Mouse (Mus musculus) embryo, embryonic 10.5 days (tissue): Measurements from ENCODE around the gene Psen2.

Experiments used
- DNase-seq: peaks from one replicate; pipeline ENCODE4 v3.0.0-alpha.2; 2015; ENCODE audit warnings: low spot score

Gene Psen2

DNA sequence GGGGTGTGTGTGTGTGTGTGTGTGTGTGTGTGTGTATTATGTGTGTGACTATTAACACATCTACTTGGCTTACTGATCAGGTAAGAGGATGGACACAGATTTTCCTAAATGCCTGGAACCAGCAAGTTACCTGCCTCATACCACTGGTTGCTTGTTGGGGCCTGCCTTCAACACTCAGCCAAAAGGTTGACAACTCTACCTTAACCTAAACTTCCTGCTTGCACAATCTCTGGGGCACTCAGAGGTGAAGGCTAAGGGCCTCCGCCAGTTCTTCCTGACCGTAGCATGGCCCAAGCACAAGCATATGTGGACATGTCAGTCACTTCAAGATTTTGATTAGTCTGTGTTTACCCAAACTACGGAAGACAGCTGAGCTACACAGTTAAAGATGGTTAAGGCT lies 65.3 kb downstream of the Psen2 start:
- no peak for DNase-seq

DNA sequence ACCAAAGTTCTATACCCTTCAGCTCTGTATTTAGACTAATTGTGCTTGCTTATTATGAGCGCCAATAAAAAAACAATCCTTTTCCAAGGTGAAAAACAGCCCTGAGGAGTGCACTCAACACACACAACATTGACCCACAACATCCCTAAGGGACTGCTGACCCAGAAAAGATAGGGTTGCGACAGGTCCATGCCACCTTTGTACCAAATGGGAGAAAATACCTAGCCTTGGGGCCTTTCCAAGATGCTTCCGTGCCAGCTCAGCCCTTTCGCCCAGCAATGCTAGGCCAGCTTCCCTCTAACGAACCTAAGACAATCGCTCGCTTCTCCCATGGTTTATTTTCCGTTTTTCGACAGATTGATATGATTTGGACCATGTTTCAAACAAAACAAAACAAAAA lies 66.7 kb downstream of the Psen2 start:
- no peak for DNase-seq

DNA sequence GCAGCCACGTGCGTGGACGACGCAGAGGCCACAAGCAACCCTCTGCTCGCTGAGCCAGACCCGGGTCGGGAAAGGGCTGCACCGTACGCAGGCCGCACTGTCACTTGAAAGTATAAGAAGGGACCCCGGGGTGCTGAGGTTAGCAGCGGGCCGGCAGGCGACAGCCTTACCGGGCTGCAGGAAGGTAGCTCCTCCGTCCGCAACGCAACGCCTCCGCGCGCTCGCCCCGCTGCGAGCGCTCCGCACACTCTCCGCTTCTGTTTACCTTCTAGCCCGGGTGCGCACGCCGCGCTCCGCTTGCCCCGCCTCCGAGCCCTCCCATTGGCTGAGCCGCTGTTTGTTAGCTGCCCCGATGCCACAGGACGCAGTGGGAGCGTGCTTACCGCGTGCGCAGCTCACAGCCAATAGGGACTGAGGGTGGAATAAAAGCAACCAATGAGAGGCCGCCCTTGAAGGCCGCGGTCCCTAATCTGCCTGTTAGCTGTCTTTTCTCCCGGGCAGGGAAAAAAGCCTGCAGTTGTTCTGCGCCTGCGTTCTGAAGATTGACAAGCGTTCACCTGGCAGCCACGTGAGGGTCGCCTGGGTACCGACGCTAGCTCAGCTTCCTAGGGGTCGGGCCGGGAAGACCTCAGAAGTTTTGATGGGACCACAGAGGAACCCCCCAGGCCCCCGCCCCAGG lies 67.4 kb downstream of the Psen2 start:
- peak; percentile 98 for DNase-seq

DNA sequence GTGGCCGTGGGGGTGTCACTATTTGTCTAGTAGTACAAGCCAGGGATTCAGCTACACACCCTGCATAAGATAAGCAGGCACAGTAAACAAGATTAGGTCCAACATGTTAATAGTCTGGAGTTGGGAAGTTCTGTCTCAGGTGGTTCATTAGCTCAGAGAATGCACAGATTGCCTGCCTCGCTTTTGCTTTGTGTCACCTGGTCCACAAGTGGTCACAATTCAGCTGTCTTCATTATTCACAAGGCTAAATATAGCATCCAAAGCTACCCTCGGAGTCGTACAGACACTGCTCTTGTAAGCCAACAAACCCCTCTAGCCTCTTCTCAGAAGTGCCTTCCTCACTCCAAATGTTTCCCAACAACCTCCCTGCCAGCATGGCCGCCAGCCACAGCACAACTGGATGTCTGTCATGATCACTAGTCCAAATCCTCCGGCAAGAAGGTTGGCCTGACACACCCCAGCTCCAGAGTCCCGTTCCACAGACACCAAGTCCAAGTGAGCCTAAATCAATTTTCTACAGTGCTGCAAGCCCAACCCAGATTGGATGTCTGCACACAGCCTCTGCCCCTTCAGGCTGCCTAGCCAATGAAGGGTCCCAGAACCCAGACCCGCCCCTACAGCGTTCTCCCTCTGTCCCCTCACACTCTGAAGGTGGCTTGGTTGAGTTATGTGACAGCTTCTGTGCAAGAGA lies 68.3 kb downstream of the Psen2 start:
- DNase-seq = peak; percentile 61

DNA sequence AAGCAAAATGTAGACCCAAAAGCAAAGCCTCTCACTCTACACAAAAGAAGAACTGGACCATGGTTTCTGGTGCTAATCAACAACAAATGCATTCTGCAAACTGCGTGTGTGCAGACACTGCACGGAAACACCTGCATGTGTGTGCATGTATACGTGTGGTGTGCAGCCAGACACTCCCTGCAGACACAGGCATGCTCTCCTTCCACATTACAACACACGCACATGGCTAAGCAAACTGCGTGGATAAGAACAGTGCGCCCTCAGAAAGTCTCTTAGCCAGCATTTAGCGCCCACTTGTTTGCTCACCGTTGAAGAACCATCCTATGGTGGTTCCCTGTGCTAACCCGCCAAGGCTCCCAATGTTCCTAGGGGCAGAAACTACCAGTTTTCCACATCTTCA lies 69.2 kb downstream of the Psen2 start:
- DNase-seq = no peak

DNA sequence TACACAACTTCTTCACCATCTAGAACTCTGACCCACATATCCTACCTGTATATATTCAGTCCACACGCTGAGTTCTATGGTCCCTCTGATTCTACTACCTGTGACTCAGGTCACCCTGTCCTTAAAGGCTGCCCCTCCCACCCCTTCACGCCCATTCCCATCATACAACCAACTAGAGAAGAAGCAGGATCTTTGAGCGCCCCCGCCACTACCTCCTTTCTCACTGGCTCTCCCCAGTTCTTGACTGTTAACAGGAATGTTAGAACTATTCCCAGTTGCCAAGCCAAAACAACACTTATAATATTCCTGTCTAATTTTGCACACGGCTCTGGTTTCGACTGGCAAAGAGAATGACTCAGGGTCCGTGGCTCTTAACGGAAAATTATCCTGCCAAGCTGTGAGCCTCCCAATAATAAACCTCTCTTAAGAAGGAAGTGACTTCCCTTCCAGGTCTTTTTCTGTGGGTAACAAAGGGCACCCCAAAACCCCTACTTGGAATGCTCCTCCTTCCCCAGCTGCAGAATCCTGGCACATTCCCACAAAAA lies 69.8 kb downstream of the Psen2 start:
- no peak for DNase-seq

DNA sequence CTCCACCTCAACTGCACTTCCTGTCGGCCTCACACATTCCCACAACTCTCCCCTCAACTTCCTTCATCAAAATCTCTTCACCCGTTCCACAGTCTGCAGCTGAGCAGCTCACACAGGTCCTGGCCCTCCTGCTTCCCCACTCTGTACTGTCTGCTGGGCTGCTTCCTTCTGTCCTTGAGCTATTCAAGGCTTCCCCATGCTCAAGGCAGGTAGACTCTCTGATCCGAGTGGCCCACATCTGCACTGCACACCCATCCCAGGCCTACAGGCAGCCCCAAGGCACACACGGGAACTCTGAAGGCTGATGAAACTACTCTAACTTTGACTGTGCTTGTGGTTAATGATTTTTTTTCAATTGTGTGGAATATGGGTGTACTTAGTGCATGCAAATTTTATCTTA lies 70.4 kb downstream of the Psen2 start:
- no peak for DNase-seq

DNA sequence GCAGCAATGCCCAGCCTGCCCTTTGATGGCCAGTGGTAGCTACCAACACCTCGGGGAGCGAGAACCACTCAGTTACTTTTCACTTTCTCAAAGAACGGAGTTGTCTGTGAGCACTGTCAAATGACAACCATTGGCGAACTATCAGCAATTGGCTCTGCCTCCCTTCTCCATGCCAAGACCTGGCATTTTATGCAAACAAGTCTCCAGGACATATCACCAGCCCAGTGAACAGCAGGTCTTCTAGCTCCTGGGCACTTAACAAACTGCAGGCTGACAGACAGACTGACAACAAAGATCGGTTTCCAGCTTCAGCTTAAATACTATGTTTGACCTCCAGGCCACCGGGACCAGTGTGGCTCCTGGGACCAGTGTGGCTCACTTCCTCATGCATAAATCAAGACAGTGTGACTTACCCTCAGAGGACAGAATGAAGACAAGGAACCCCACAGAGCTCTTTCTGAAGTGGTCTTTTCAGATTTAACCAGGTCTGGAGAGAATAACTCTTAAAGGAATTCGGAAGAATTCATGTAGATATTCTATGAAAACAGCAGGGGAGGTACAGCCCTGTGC lies 71.5 kb downstream of the Psen2 start:
- no peak for DNase-seq

DNA sequence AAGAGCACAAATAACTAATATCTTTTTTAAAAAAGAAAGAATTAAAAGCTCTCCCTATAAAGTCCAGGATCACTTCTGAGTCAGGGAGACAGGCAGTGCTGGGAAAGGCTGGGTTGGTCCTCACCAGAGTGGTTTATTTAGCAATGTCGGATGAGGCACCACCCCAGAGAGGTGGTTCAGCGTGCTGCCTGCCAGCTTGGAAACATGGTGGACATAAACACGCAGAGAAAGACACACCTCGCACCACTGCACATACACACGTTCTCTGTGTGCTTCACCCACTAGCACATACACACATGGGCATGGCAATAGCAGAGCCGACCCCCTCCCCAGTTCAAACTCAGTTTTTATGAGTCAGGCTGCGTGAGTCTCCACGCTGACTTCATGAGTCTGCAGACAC lies 72.1 kb downstream of the Psen2 start:
- DNase-seq = no peak

DNA sequence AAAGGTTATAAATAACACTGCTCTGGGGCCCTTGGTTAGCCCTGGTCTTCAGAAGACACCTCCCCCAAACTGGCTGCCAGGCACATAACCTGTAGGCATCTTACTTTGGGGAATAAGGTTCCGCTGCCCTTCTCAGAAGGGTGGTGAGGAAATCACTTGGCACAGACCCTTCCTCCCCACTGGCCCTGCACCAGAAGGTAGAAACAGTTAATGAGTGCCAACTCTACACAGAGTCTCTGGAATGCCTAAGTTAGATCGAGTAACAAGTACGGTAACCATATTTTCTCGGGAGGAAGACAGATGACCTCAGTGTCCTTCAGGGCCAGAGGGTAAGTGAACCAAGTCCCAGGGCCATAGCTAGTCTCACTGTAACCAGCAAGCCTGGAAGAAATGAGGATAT lies 74.3 kb downstream of the Psen2 start:
- DNase-seq = no peak

DNA sequence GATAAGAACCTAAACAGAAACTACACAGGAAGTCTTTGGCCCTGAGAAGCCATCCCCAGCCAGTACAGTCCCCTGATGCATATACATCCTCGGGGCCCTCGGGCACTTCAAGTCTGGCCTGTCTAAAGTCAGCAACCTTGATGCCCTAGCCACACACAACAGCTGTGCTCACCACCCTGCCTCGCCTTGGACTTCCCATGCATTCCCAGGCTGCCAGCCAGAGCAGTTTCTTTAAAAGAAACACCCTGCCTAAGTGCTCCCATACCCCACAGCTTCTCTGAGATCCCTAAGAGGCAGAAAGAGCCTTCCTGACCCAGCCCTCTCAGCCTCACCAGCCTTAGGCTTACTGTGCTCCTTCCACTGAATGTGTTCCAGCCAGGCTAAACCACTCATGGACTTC lies 76.9 kb downstream of the Psen2 start:
- DNase-seq = no peak

DNA sequence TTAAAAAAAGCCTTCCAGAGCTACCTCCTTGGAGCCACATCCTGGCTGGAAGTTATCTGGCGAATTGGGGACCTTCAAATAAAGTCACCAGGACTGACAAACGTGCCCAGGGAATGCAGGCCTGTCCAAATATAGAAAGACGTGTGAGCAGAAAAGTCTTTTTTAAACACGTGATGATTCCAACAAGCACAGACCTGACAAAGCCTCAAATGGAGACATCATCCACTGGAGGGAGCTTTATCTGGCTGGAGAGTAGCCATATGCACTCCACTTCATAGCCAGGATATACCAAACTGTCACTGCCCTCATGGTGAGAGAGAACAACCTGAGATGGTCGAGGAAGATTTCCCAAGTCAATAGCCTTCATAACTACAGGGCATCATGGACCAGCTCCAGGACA lies 77.4 kb downstream of the Psen2 start:
- no peak for DNase-seq

DNA sequence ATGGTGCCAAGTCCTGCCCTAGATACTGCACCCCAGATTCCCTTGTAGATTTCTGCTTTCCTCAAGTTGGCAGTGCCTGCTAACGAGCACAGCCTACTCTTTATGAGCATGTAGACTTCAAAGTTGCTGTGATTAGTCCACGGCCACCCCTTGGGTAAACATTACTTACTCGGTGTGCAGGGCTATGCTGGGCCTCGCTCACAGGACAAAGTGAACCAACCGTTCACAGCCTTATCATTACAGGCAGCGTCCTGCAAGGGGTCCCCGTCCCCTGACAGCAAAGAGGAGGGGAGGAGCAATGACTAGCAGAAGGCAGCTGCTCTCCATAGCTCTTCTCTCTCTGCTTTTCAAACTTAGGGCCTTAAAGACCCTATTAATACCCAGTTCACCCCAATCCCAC lies 78.5 kb downstream of the Psen2 start:
- DNase-seq = no peak

DNA sequence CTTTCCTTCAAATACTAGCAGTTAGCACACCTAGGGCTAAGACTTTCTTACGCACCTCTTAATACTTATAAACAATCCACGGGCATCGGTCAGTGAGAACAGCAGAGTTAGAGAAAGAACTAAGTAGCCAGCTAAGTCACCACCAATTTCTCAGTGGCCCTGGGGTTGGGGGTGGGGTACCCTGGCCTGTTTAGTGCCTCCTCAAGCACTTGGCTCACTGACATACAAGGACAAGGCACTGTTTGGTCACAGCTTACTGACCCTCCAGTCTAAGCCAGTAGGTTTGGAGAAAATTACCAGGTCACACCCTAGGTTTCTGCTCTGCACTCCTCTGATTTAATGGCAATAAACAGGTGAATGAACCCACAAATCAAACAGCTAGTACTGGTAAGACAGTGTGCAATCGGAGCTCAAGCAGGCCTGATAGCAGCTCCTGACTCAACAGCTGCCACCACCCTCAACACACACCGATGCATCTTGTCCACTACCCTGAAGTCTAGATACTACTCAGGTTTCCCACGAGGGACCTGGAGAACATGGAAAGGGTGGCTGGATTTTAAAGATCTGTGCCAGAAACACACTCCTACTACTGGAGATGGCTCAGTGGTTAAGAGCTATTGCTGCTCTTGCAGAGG lies 79.6 kb downstream of the Psen2 start:
- DNase-seq = no peak

DNA sequence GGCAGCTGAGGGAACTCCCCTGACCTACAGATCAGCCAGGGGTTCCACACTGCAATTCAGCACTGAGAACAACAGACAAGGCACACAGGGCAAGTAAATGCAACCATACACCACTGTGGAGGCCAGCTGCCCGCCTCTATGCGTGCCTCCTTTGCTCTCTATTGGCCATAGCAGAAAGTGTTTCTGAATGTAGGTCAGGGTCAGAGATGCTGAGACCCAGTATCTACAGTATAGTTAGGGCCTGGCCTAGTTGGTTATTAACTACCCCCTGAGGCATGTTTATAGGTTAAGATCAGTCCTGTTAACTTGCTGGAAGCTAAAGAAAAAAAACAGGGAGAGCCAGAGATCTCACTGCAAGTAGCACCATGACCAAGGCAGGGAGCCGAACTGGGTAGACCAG lies 80.5 kb downstream of the Psen2 start:
- no peak for DNase-seq

DNA sequence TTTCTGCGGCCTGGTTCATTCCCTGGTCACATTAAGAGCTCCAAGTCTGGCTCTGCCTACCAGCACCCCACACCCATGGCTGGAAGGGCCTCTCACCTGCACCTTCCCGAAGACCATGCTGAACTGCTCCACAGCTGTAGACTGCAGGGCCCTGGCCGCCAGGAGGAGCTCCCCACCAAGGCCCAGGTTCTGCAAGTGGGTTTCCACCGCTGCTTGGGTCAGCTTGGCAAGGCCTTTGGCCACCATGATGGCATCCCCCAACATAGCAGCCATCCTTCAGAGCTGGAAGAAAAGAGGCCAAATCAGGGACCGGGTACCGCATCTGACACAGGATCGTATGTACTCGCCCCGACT lies 81.3 kb downstream of the Psen2 start:
- no peak for DNase-seq

DNA sequence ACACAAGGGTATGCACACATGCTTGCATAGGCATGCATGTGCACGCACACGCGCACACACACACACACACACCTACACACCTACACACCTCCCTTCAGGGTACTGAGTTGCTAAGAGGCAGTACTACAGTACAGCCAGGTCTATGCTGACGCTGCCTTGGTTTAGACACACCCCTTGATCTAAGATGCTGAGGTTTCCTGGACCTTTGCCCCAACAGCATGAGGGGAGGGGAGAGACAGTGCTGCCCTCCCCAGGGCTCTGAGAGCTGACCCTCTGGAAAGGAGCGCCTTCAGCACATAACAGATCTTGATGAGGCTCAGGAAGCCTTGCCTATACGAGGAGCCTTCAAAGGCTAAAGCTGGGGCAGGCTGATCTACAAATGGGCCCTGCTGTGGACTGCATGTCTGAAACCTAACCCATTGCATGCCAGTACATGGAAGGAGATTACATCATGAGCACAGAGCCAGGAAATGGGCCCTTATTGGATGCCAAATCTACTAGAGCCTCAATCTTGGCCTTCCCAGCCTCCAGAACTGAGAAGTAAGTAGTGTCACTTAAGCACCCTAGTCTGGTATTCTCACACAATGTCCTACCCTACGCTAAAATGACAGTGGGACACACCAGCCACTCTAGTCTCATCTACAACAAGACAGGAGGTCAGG lies 81.8 kb downstream of the Psen2 start:
- DNase-seq = no peak

DNA sequence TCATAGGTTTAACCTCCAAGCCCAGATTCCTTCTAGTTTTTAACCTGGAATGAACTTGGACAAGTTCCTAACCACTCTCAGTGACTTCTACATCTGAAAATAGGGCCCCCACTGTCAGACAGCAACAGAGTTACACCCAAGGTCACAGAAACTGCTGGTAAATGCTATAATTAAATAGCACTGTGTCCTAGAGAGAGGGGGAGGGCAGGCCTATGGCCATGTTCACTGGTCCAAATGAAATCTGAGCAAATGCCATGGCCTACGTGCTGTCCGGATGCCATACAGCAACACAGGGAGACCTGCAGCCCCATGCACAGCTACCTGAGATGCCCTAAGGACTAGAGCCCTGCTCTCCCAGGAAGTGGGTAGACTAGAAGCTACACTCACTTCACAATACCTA lies 83.4 kb downstream of the Psen2 start:
- no peak for DNase-seq

DNA sequence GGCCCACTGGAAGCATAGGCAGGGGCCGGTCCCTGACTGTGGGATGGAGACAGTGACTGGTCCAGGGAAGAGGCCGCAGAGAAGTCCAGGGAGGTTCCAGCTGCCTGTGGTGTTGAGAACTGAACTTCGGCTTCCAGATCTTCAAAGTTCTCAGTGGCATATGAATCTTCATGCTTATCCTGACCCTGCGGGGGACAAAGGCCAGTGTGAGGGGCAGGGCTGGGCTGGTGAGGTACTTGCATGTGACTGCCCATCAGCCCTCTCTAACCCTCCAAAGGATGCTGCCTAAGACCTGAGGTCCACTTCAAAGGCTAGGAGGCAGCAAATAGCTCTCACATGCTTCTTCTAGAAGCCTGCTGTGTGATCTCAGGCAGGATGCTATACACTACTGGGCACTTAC lies 84.1 kb downstream of the Psen2 start:
- no peak for DNase-seq

DNA sequence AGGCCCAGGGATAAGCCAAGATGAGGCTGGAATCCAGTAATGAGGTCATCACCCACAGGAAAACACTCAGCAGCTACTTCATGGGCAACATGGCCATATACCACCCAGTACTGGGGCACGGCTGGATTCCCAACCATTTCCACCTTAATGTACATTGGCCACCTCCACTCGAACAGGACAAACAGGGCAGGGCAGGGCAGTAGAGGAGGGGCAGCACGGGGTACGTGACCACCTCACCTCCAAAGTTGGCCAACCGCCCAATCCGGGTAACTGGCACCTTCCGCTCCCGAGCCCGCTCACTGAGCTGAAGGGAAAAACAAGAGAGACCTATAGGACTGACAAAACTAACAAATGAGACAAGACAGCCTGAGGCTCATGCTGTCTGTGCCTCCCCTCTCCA lies 84.9 kb downstream of the Psen2 start:
- DNase-seq = no peak
